Mouse (Mus musculus): ENCODE measurements around the gene Nxt2.

DNA sequence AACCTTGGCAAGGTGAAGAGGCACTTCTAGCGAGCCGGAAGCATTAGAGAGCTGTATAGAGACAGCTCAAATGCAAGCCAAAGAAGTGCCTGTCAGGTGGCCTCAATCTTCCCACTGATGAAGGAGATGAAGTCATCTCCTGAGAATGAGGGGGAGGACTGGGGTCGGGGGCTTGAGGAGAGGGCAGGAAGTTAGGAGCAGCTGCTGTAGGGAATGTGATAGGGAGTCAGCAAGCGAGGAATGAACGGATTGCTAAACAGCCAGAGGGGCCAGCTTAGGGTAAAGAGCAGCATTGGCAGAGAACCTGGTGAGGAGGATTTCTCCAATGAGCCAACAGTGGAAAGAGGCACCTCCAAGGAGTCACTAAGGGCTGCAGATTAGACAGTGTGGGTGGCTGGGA, 59.3 kb downstream of the Nxt2 start:
- no peak for TF ChIP-seq GATA1 (IDR thresholded peaks at IDR 0.05; ENCODE audit: low read length)
- no peak for TF ChIP-seq TAL1 (IDR thresholded peaks at IDR 0.05; ENCODE audit: low read length)

Measured in erythroblast, embryonic 14.5 days (primary cell).